Mouse (Mus musculus): ENCODE data around the gene Slc22a1. TPM values are rescaled to one million over a fixed set of nuclear protein-coding genes. Genes with fewer than 3 reads are reported as not detected.

The Slc22a1 gene
- polyA plus RNA-seq, 1 experiment from 2014 or later: not detected

- Histone ChIP-seq H3K9ac (replicated peaks; ENCODE audit: low read depth, low read length) (no peak overlapping the region), H3K27ac (ENCODE audit: low read depth, low read length) (no peak overlapping the region), H3K4me3 (ENCODE audit: low read depth, low read length) (no peak overlapping the region), H3K4me1 (ENCODE audit: control insufficient read depth, insufficient read depth, low read length) (no peaks in the 10 kb centered on the region), H3K9me3 (ENCODE audit: control insufficient read depth, low read length) (no peaks in the 10 kb centered on the region), H3K36me3 (ENCODE audit: control insufficient read depth, insufficient read depth, low read length) (no peaks in the 10 kb centered on the region), H3K4me2 (ENCODE audit: low read depth, low read length) (no peak overlapping the region), H3K27me3 (ENCODE audit: control insufficient read depth, insufficient read depth, low read length) (no peaks in the 10 kb centered on the region)
- WGBS: 80% methylated on average over 7 of the region's 7 CpGs
- ATAC-seq (ENCODE audit: low read depth): no peak
These were observed 19.8 kb downstream of the Slc22a1 start for GRCm38 (mm10) chr17:12655826-12656225.

- H3K27me3 ChIP-seq (ENCODE audit: control insufficient read depth, insufficient read depth, low read length): no peaks in the 10 kb centered on the region
- H3K9me3 ChIP-seq (ENCODE audit: control insufficient read depth, low read length): no peaks in the 10 kb centered on the region
- no peaks in the 10 kb centered on the region for H3K4me1 ChIP-seq (ENCODE audit: control insufficient read depth, insufficient read depth, low read length)
- no peaks in the 10 kb centered on the region for H3K36me3 ChIP-seq (ENCODE audit: control insufficient read depth, insufficient read depth, low read length)
- H3K9ac ChIP-seq (replicated peaks; ENCODE audit: low read depth, low read length): no peak overlapping the region
- 77% methylated on average over 3 of the region's 3 CpGs for WGBS
- H3K27ac ChIP-seq (ENCODE audit: low read depth, low read length): no peak overlapping the region
- no peak overlapping the region for H3K4me3 ChIP-seq (ENCODE audit: low read depth, low read length)
- ATAC-seq (ENCODE audit: low read depth): no peak
- H3K4me2 ChIP-seq (ENCODE audit: low read depth, low read length): no peak overlapping the region
These were observed 21.6 kb downstream of the Slc22a1 start for GRCm38 (mm10) chr17:12654061-12654460.

DNA sequence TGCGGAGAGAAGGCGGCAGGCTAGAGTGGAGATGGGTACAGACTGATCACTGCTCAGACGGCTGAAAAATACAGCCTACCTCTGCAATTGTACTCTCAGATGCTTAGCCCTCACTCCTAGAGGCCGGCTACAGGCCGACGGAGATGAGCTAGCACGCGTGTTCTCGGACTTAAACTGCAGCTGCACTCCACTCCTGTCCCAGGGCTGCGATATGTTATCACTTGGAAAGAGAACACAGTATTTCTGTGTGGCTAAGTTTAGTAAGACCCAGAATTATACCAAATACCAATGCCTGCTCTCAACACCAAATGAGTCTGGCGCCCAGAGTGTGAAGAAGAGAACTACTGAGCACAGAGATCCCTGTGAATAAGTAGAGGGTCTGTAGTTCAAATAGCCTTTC, 23.0 kb downstream of the Slc22a1 start:
- no peaks in the 10 kb centered on the region for H3K9me3 ChIP-seq (ENCODE audit: control insufficient read depth, low read length)
- H3K4me1 ChIP-seq (ENCODE audit: control insufficient read depth, insufficient read depth, low read length): no peaks in the 10 kb centered on the region
- H3K36me3 ChIP-seq (ENCODE audit: control insufficient read depth, insufficient read depth, low read length): no peaks in the 10 kb centered on the region
- no peak overlapping the region for H3K4me2 ChIP-seq (ENCODE audit: low read depth, low read length)
- H3K27ac ChIP-seq (ENCODE audit: low read depth, low read length): no peak overlapping the region
- H3K27me3 ChIP-seq (ENCODE audit: control insufficient read depth, insufficient read depth, low read length): no peaks in the 10 kb centered on the region
- H3K9ac ChIP-seq (replicated peaks; ENCODE audit: low read depth, low read length): no peak overlapping the region
- H3K4me3 ChIP-seq (ENCODE audit: low read depth, low read length): no peak overlapping the region
- WGBS: 95% methylated on average over 11 of the region's 11 CpGs
- ATAC-seq (ENCODE audit: low read depth): no peak

- Histone ChIP-seq H3K27ac (ENCODE audit: low read depth, low read length) (no peak overlapping the region), H3K9me3 (ENCODE audit: control insufficient read depth, low read length) (no peaks in the 10 kb centered on the region), H3K27me3 (ENCODE audit: control insufficient read depth, insufficient read depth, low read length) (no peaks in the 10 kb centered on the region), H3K9ac (replicated peaks; ENCODE audit: low read depth, low read length) (no peak overlapping the region), H3K4me1 (ENCODE audit: control insufficient read depth, insufficient read depth, low read length) (no peaks in the 10 kb centered on the region), H3K4me3 (ENCODE audit: low read depth, low read length) (no peak overlapping the region), H3K4me2 (ENCODE audit: low read depth, low read length) (no peak overlapping the region), H3K36me3 (ENCODE audit: control insufficient read depth, insufficient read depth, low read length) (no peaks in the 10 kb centered on the region)
- no peak for ATAC-seq (ENCODE audit: low read depth)
- WGBS: 76% methylated on average over 5 of the region's 5 CpGs
These were observed 30.2 kb downstream of the Slc22a1 start for GRCm38 (mm10) chr17:12645461-12645860.

GRCm38 (mm10) chr17:12641087-12641486, 34.5 kb downstream of the Slc22a1 start:
- WGBS: 78% methylated on average over 4 of the region's 4 CpGs
- H3K9me3 ChIP-seq (ENCODE audit: control insufficient read depth, low read length): no peaks in the 10 kb centered on the region
- H3K4me2 ChIP-seq (ENCODE audit: low read depth, low read length): no peak overlapping the region
- no peak for ATAC-seq (ENCODE audit: low read depth)
- no peaks in the 10 kb centered on the region for H3K27me3 ChIP-seq (ENCODE audit: control insufficient read depth, insufficient read depth, low read length)
- no peak overlapping the region for H3K27ac ChIP-seq (ENCODE audit: low read depth, low read length)
- H3K36me3 ChIP-seq (ENCODE audit: control insufficient read depth, insufficient read depth, low read length): no peaks in the 10 kb centered on the region
- no peak overlapping the region for H3K9ac ChIP-seq (replicated peaks; ENCODE audit: low read depth, low read length)
- H3K4me1 ChIP-seq (ENCODE audit: control insufficient read depth, insufficient read depth, low read length): no peaks in the 10 kb centered on the region
- no peak overlapping the region for H3K4me3 ChIP-seq (ENCODE audit: low read depth, low read length)

DNA sequence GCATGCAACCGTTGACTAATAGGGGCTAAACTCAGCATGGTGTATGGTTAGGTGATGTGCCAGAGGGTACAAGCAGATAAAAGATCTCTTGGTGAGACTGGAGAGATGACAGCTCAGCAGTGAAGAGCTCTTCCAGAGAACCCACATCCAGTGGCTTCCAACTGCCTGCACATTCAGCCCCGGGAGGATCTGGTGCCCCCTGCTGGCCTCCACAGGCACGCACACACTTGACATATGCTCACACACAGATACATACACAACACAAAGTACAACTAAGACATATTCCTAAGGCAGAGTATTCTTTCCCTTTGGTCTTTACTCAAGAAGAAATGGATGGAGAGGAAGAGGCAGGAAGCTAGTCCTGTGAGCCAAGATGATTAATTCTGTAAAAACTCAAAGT, 36.0 kb downstream of the Slc22a1 start:
- H3K9me3 ChIP-seq (ENCODE audit: control insufficient read depth, low read length): no peaks in the 10 kb centered on the region
- no peaks in the 10 kb centered on the region for H3K36me3 ChIP-seq (ENCODE audit: control insufficient read depth, insufficient read depth, low read length)
- no peaks in the 10 kb centered on the region for H3K27me3 ChIP-seq (ENCODE audit: control insufficient read depth, insufficient read depth, low read length)
- WGBS: 95% methylated on average over 3 of the region's 3 CpGs
- no peak for ATAC-seq (ENCODE audit: low read depth)
- no peak overlapping the region for H3K9ac ChIP-seq (replicated peaks; ENCODE audit: low read depth, low read length)
- no peaks in the 10 kb centered on the region for H3K4me1 ChIP-seq (ENCODE audit: control insufficient read depth, insufficient read depth, low read length)
- no peak overlapping the region for H3K27ac ChIP-seq (ENCODE audit: low read depth, low read length)
- H3K4me2 ChIP-seq (ENCODE audit: low read depth, low read length): no peak overlapping the region
- H3K4me3 ChIP-seq (ENCODE audit: low read depth, low read length): no peak overlapping the region

- 64% methylated on average over 4 of the region's 4 CpGs for WGBS
- no peak overlapping the region for H3K9ac ChIP-seq (replicated peaks; ENCODE audit: low read depth, low read length)
- H3K4me2 ChIP-seq (ENCODE audit: low read depth, low read length): no peak overlapping the region
- H3K9me3 ChIP-seq (ENCODE audit: control insufficient read depth, low read length): no peaks in the 10 kb centered on the region
- no peaks in the 10 kb centered on the region for H3K27me3 ChIP-seq (ENCODE audit: control insufficient read depth, insufficient read depth, low read length)
- no peak overlapping the region for H3K27ac ChIP-seq (ENCODE audit: low read depth, low read length)
- H3K4me1 ChIP-seq (ENCODE audit: control insufficient read depth, insufficient read depth, low read length): no peaks in the 10 kb centered on the region
- no peak overlapping the region for H3K4me3 ChIP-seq (ENCODE audit: low read depth, low read length)
- no peaks in the 10 kb centered on the region for H3K36me3 ChIP-seq (ENCODE audit: control insufficient read depth, insufficient read depth, low read length)
- no peak for ATAC-seq (ENCODE audit: low read depth)
These were observed 40.8 kb downstream of the Slc22a1 start for GRCm38 (mm10) chr17:12634814-12635213.

DNA sequence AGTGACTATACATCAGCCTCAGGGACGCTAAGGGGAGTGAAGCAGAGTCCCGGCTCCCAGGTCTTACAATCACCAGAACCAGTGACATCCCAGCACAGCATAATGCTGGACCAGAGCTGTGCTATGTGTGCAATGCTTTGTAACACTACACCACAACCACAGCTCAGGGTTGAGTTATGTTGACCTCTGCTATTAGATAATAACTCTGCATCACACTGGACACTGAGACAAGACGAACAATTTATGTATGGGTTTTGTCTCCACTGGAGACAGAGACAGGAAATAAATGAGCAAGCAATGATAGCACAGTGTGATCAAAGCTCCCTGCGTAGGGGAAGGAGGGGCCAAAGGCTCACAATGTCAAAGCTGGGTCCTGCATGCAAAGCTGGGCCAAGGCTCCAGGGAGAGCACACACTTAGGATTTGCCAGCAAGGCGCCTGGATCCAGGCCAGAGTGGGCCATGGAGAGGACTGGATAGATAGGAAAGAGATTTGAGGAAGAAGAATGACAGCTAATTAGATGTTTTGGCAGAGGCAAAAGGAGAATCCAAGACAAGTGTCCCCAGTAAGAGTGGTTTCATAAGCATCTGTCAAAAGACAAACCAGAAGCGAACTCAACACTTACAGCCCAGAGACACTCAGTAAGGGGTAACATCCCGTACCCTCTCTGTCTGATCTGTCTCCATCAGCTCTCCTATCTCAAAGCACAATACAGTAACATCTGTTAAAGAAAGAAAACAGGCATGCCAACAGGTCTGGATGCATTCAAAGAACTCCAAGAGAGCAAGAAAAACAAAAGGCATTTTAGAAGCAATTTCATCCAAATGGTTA, 43.6 kb downstream of the Slc22a1 start:
- no peak overlapping the region for H3K9ac ChIP-seq (replicated peaks; ENCODE audit: low read depth, low read length)
- H3K36me3 ChIP-seq (ENCODE audit: control insufficient read depth, insufficient read depth, low read length): no peaks in the 10 kb centered on the region
- no peak overlapping the region for H3K27ac ChIP-seq (ENCODE audit: low read depth, low read length)
- H3K27me3 ChIP-seq (ENCODE audit: control insufficient read depth, insufficient read depth, low read length): no peaks in the 10 kb centered on the region
- H3K9me3 ChIP-seq (ENCODE audit: control insufficient read depth, low read length): no peaks in the 10 kb centered on the region
- no peaks in the 10 kb centered on the region for H3K4me1 ChIP-seq (ENCODE audit: control insufficient read depth, insufficient read depth, low read length)
- no peak; the same call in 1 of the 2 replicates for ATAC-seq (ENCODE audit: low read depth)
- H3K4me2 ChIP-seq (ENCODE audit: low read depth, low read length): no peak overlapping the region
- no peak overlapping the region for H3K4me3 ChIP-seq (ENCODE audit: low read depth, low read length)
- 37% methylated on average over 7 of the region's 7 CpGs for WGBS

GRCm38 (mm10) chr17:12630976-12631730, 44.5 kb downstream of the Slc22a1 start:
- Histone ChIP-seq H3K27ac (ENCODE audit: low read depth, low read length) (no peak overlapping the region), H3K4me1 (ENCODE audit: control insufficient read depth, insufficient read depth, low read length) (no peaks in the 10 kb centered on the region), H3K9ac (replicated peaks; ENCODE audit: low read depth, low read length) (no peak overlapping the region), H3K27me3 (ENCODE audit: control insufficient read depth, insufficient read depth, low read length) (no peaks in the 10 kb centered on the region), H3K4me3 (ENCODE audit: low read depth, low read length) (no peak overlapping the region), H3K9me3 (ENCODE audit: control insufficient read depth, low read length) (no peaks in the 10 kb centered on the region), H3K36me3 (ENCODE audit: control insufficient read depth, insufficient read depth, low read length) (no peaks in the 10 kb centered on the region), H3K4me2 (ENCODE audit: low read depth, low read length) (no peak overlapping the region)
- WGBS: 61% methylated on average over 6 of the region's 6 CpGs
- no peak for ATAC-seq (ENCODE audit: low read depth)

Measured in neural tube, embryonic 14.5 days (tissue).